Mouse (Mus musculus): ENCODE measurements around the gene Lpin2. TPM values are rescaled to one million over a fixed set of nuclear protein-coding genes. Genes with fewer than 3 reads are reported as not detected.

The Lpin2 gene
- polyA plus RNA-seq, 1 experiment from 2014 or later: 32.1 TPM

DNA sequence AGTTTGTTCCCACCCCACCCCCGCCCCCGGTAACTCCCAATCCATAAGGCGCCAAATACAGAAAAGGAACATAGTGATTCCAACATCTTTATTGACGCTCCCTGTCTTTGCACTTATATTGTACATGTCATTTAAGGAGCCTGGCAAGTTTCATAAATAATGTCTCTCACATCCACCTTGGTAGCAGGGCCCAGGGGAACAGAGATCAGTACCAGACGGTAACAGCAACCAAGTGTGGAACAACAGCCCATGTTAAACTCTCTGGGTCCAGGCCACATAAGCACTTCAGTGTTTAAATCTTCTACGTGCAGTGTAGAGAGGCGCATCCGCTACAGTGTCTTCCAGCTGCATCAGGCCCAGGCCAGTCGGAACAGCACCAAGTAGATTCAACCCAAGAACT, 69.7 kb downstream of the Lpin2 start:
- H3K27me3 ChIP-seq (replicated peaks; ENCODE audit: control insufficient read depth, insufficient read depth, low read length): no peaks in the 10 kb centered on the region
- ATAC-seq (ENCODE audit: low read depth) (peak; percentile 32; the same call in 1 of the 2 replicates), DNase-seq (ENCODE audit: low spot score) (peak; percentile 53)
- no peak overlapping the region for H3K4me3 ChIP-seq (ENCODE audit: low read depth, low read length)
- H3K4me2 ChIP-seq (ENCODE audit: low read depth, low read length): no peak overlapping the region
- H3K36me3 ChIP-seq (ENCODE audit: control insufficient read depth, insufficient read depth, low read length): peaks cover 33% of the 10 kb centered on the region
- H3K27ac ChIP-seq (replicated peaks; ENCODE audit: low read depth, low read length): peak overlapping the region; percentile 61
- 0 out of 2 replicates have a peak overlapping the region, but pooled peaks have one; percentile 22 for H3K9ac ChIP-seq (ENCODE audit: low read depth, low read length)
- WGBS: 57% methylated on average over 9 of the region's 9 CpGs
- peaks cover 30% of the 10 kb centered on the region for H3K4me1 ChIP-seq (ENCODE audit: control insufficient read depth, insufficient read depth, low read length)
- H3K9me3 ChIP-seq (ENCODE audit: control insufficient read depth, low read length): no peaks in the 10 kb centered on the region

DNA sequence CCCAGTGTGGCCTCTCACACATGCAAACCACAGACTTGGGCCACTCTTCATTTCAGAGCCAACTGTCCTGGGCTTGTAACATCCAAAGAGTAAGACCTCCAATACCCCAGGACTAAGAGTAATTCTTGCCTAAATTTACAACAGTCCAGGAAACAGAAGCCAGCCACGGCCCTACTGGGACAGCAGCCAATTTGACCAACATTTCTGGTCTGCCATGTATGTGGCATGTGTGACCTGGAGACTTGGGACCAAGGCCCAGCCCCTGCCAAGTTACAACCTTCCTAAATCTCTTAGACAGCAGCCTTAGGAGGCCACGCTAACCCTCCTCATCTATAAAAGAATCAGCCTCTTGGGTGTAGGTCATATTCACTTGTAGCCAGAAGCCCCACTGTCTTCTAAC, 71.0 kb downstream of the Lpin2 start:
- no peak for DNase-seq (ENCODE audit: low spot score)
- ATAC-seq (ENCODE audit: low read depth): no peak
- Histone ChIP-seq H3K9me3 (ENCODE audit: control insufficient read depth, low read length) (no peaks in the 10 kb centered on the region), H3K27ac (replicated peaks; ENCODE audit: low read depth, low read length) (no peak overlapping the region), H3K4me2 (ENCODE audit: low read depth, low read length) (no peak overlapping the region), H3K4me3 (ENCODE audit: low read depth, low read length) (no peak overlapping the region), H3K36me3 (ENCODE audit: control insufficient read depth, insufficient read depth, low read length) (peaks cover 23% of the 10 kb centered on the region), H3K4me1 (ENCODE audit: control insufficient read depth, insufficient read depth, low read length) (peaks cover 30% of the 10 kb centered on the region), H3K27me3 (replicated peaks; ENCODE audit: control insufficient read depth, insufficient read depth, low read length) (no peaks in the 10 kb centered on the region), H3K9ac (ENCODE audit: low read depth, low read length) (no peak overlapping the region)
- WGBS: 89% methylated on average over 2 of the region's 2 CpGs

DNA sequence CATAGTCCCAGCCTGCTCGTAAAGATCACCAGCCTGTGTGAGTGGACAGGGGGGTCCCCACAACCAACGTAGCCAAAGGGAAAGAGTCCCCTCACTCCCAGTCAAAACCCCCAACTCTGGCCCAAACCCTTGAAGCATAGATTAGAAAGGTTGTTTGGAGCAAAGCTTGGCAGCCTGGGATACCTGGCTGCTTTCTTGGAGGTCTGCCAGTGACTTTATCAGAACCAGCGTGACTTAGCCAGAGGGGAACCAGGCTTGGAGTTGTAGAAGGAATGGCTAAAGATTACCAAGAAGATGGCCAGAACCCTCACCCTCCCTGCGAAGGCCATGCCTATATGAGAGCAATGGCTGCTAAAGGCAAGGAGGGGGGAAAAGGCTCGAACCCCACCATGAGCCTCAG, 71.7 kb downstream of the Lpin2 start:
- Histone ChIP-seq H3K27ac (replicated peaks; ENCODE audit: low read depth, low read length) (no peak overlapping the region), H3K9ac (ENCODE audit: low read depth, low read length) (no peak overlapping the region), H3K27me3 (replicated peaks; ENCODE audit: control insufficient read depth, insufficient read depth, low read length) (no peaks in the 10 kb centered on the region), H3K4me3 (ENCODE audit: low read depth, low read length) (no peak overlapping the region), H3K36me3 (ENCODE audit: control insufficient read depth, insufficient read depth, low read length) (peaks cover 15% of the 10 kb centered on the region), H3K4me2 (ENCODE audit: low read depth, low read length) (no peak overlapping the region), H3K4me1 (ENCODE audit: control insufficient read depth, insufficient read depth, low read length) (peaks cover 30% of the 10 kb centered on the region), H3K9me3 (ENCODE audit: control insufficient read depth, low read length) (no peaks in the 10 kb centered on the region)
- ATAC-seq (ENCODE audit: low read depth) (no peak), DNase-seq (ENCODE audit: low spot score) (no peak)
- WGBS: 77% methylated on average over 5 of the region's 5 CpGs

DNA sequence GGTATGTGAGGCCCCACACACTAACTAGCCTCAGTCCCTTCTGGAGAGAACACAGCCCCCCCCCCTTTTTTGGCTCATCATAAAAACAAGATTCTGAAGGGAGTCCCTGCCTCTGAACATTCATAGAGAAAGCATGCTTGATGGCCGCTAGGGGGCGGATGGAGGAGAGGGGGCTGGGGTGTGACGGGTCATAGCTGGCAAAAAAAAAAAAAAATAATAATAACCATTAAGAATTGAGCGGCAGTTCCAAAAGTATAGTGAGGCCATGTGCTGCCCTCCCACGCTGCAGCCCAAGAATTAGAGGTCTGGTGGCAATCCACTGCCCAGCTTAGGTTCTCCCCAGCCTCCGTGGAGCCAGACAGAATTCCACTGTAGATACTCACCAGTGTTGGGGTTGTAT, 72.4 kb downstream of the Lpin2 start:
- DNase-seq (ENCODE audit: low spot score) (no peak), ATAC-seq (ENCODE audit: low read depth) (no peak)
- 39% methylated on average over 6 of the region's 6 CpGs for WGBS
- H3K27ac ChIP-seq (replicated peaks; ENCODE audit: low read depth, low read length): no peak overlapping the region
- H3K9ac ChIP-seq (ENCODE audit: low read depth, low read length): no peak overlapping the region
- H3K27me3 ChIP-seq (replicated peaks; ENCODE audit: control insufficient read depth, insufficient read depth, low read length): no peaks in the 10 kb centered on the region
- peaks cover 30% of the 10 kb centered on the region for H3K4me1 ChIP-seq (ENCODE audit: control insufficient read depth, insufficient read depth, low read length)
- H3K4me2 ChIP-seq (ENCODE audit: low read depth, low read length): no peak overlapping the region
- H3K9me3 ChIP-seq (ENCODE audit: control insufficient read depth, low read length): no peaks in the 10 kb centered on the region
- peaks cover 10% of the 10 kb centered on the region for H3K36me3 ChIP-seq (ENCODE audit: control insufficient read depth, insufficient read depth, low read length)
- no peak overlapping the region for H3K4me3 ChIP-seq (ENCODE audit: low read depth, low read length)

DNA sequence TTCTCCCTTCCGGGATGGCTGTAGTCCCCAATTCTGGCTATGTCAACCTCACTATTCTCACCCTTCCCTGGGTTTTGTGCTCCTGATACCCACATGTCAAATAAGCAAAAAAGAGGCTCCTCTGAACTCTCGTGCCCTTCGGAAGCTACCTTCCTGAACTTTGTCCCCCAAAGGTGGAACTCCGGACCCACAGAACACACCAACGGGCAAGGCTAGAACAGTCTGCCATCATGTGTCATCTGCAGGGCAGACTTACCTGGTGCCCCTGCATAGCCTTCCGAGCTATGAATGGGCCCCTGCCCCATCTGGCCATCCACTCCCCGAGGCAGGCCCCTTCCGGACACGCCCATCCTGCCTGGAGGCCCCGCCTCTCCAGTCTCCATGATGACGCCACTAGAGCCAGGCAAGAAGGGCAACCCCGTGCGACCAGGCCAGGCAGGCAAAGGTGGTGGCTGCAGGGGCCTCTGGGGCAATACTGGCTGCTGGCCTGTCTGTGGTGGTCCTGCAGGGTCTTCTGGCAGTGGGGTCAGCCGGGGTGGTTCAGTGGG, 73.8 kb downstream of the Lpin2 start:
- Histone ChIP-seq H3K9ac (ENCODE audit: low read depth, low read length) (no peak overlapping the region), H3K4me1 (ENCODE audit: control insufficient read depth, insufficient read depth, low read length) (peaks cover 24% of the 10 kb centered on the region), H3K27ac (replicated peaks; ENCODE audit: low read depth, low read length) (no peak overlapping the region), H3K4me3 (ENCODE audit: low read depth, low read length) (no peak overlapping the region), H3K4me2 (ENCODE audit: low read depth, low read length) (no peak overlapping the region), H3K9me3 (ENCODE audit: control insufficient read depth, low read length) (no peaks in the 10 kb centered on the region), H3K27me3 (replicated peaks; ENCODE audit: control insufficient read depth, insufficient read depth, low read length) (no peaks in the 10 kb centered on the region), H3K36me3 (ENCODE audit: control insufficient read depth, insufficient read depth, low read length) (no peaks in the 10 kb centered on the region; the same call in 1 of the 2 replicates)
- 81% methylated on average over 14 of the region's 14 CpGs for WGBS
- no peak for DNase-seq (ENCODE audit: low spot score)
- no peak for ATAC-seq (ENCODE audit: low read depth)

DNA sequence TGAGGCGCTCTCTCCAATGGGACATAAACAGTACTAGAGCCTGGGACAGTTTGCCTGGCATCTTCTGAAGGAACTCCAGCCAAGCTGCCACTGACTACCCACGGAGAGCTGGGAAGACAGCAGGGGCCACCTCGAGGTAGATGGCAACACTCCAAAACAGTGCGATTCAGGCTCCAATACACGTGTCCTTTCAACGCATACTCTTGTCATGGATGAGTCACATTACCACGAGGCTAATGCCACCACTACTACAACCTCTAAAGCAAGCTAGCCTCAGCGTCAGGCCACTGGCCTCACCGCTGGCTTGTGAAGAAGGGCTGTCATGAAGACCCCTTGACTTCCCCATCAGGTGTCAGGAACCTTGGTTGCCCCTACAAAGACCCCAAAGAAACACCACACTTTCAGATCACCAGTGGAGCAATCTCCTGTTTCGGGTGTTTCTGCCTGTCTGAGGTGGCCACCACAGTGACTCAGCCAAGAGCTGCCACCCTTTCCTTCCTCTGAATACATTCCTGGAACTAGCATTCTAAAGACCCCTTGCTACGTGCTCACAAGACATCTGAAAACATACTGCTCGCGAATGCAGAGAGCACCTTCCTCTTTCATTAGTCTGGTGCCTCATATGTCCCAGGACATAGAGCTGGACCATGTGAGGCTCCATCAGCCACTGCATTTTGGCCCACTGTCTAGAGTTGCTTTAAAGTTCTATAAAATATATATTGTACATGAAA, 74.6 kb downstream of the Lpin2 start:
- H3K27ac ChIP-seq (replicated peaks; ENCODE audit: low read depth, low read length): no peak overlapping the region
- WGBS: 91% methylated on average over 13 of the region's 13 CpGs

DNA sequence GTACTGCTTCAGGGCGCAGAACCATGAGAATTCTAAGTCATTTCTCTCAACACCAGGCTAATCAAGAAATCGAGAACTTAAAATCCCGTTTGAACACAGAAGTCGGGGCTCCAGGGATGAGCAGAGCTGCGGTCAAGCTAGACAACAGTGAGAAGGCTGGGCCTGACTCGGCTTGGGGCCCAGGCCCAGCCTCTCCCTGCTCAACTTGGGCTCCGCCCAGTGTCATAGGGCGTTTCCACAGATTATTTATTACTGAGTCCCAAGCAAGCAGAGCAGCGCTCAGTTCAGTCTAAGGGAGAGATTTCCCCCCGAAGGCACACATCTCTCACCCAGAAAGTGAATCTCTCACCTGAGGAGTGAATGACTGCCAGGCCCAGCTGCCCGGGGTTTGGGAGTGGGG, 77.4 kb downstream of the Lpin2 start:
- Histone ChIP-seq H3K4me3 (ENCODE audit: low read depth, low read length) (no peak overlapping the region), H3K9me3 (ENCODE audit: control insufficient read depth, low read length) (no peaks in the 10 kb centered on the region), H3K27me3 (replicated peaks; ENCODE audit: control insufficient read depth, insufficient read depth, low read length) (no peaks in the 10 kb centered on the region), H3K36me3 (ENCODE audit: control insufficient read depth, insufficient read depth, low read length) (no peaks in the 10 kb centered on the region), H3K4me1 (ENCODE audit: control insufficient read depth, insufficient read depth, low read length) (peaks cover 4% of the 10 kb centered on the region; the same call in 1 of the 2 replicates), H3K4me2 (ENCODE audit: low read depth, low read length) (no peak overlapping the region), H3K9ac (ENCODE audit: low read depth, low read length) (no peak overlapping the region), H3K27ac (replicated peaks; ENCODE audit: low read depth, low read length) (no peak overlapping the region)
- DNase-seq (ENCODE audit: low spot score): no peak
- ATAC-seq (ENCODE audit: low read depth): no peak
- 69% methylated on average over 11 of the region's 11 CpGs for WGBS

More for the DNA sequence above, 74.6 kb downstream of the Lpin2 start:
- DNase-seq (ENCODE audit: low spot score): no peak
- no peak overlapping the region for H3K4me2 ChIP-seq (ENCODE audit: low read depth, low read length)
- H3K9ac ChIP-seq (ENCODE audit: low read depth, low read length): no peak overlapping the region
- no peak overlapping the region for H3K4me3 ChIP-seq (ENCODE audit: low read depth, low read length)
- no peaks in the 10 kb centered on the region for H3K36me3 ChIP-seq (ENCODE audit: control insufficient read depth, insufficient read depth, low read length)
- no peaks in the 10 kb centered on the region for H3K9me3 ChIP-seq (ENCODE audit: control insufficient read depth, low read length)
- peaks cover 15% of the 10 kb centered on the region; the same call in 1 of the 2 replicates for H3K4me1 ChIP-seq (ENCODE audit: control insufficient read depth, insufficient read depth, low read length)
- no peak for ATAC-seq (ENCODE audit: low read depth)
- H3K27me3 ChIP-seq (replicated peaks; ENCODE audit: control insufficient read depth, insufficient read depth, low read length): no peaks in the 10 kb centered on the region

DNA sequence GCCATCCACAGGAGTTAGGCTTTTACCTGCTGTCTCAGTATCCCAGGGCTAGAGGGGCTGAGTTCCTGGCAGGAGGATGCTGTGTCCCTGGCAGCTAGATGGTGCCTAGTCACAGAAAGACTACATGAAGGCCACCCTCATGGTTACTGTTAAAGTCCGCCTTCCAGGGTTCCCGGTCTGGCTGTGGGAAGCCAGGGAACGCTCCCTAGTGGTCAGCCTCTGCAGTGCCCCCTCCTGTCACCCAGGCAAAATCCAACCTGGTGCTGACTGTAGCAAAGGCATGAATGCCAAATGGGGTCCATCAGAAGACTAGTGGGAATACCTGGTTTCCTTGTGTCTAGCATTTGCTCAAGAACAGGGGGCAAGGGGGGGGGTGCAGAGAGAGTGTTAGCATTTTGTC, 78.3 kb downstream of the Lpin2 start:
- no peaks in the 10 kb centered on the region for H3K36me3 ChIP-seq (ENCODE audit: control insufficient read depth, insufficient read depth, low read length)
- WGBS: 28% methylated on average over 3 of the region's 3 CpGs
- no peaks in the 10 kb centered on the region for H3K27me3 ChIP-seq (replicated peaks; ENCODE audit: control insufficient read depth, insufficient read depth, low read length)
- ATAC-seq (ENCODE audit: low read depth) (no peak), DNase-seq (ENCODE audit: low spot score) (no peak)
- peaks cover 5% of the 10 kb centered on the region; the same call in 1 of the 2 replicates for H3K4me1 ChIP-seq (ENCODE audit: control insufficient read depth, insufficient read depth, low read length)
- H3K9me3 ChIP-seq (ENCODE audit: control insufficient read depth, low read length): no peaks in the 10 kb centered on the region
- H3K9ac ChIP-seq (ENCODE audit: low read depth, low read length): no peak overlapping the region
- H3K4me2 ChIP-seq (ENCODE audit: low read depth, low read length): no peak overlapping the region
- no peak overlapping the region for H3K27ac ChIP-seq (replicated peaks; ENCODE audit: low read depth, low read length)
- no peak overlapping the region for H3K4me3 ChIP-seq (ENCODE audit: low read depth, low read length)

DNA sequence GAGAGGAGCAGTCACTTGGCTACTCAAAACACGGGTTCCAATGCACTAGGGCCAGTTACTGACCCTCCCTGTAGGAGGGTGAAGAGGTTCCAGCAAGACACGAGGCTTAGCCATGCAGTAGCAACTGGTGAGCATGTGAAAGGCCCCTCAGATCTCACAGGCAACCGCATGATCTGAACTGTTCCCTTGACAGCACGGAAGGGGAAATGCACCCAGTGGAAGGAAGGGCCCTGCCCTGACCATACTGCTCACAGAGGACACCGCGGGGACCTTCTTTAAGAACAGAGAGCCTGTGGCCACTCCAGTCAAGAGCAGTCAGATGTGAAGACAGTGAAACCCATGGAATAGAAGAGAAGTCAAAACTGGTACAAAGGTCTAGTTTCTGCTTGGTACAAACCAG, 80.8 kb downstream of the Lpin2 start:
- WGBS: 80% methylated on average over 6 of the region's 6 CpGs
- no peak for DNase-seq (ENCODE audit: low spot score)

More for the DNA sequence above, 80.8 kb downstream of the Lpin2 start:
- H3K27me3 ChIP-seq (replicated peaks; ENCODE audit: control insufficient read depth, insufficient read depth, low read length): no peaks in the 10 kb centered on the region
- no peak overlapping the region for H3K4me2 ChIP-seq (ENCODE audit: low read depth, low read length)
- no peak overlapping the region for H3K27ac ChIP-seq (replicated peaks; ENCODE audit: low read depth, low read length)
- ATAC-seq (ENCODE audit: low read depth): no peak
- H3K9ac ChIP-seq (ENCODE audit: low read depth, low read length): no peak overlapping the region
- no peaks in the 10 kb centered on the region for H3K36me3 ChIP-seq (ENCODE audit: control insufficient read depth, insufficient read depth, low read length)
- H3K9me3 ChIP-seq (ENCODE audit: control insufficient read depth, low read length): no peaks in the 10 kb centered on the region
- peaks cover 8% of the 10 kb centered on the region; the same call in 1 of the 2 replicates for H3K4me1 ChIP-seq (ENCODE audit: control insufficient read depth, insufficient read depth, low read length)
- no peak overlapping the region for H3K4me3 ChIP-seq (ENCODE audit: low read depth, low read length)
